In the genomic region with DNA sequence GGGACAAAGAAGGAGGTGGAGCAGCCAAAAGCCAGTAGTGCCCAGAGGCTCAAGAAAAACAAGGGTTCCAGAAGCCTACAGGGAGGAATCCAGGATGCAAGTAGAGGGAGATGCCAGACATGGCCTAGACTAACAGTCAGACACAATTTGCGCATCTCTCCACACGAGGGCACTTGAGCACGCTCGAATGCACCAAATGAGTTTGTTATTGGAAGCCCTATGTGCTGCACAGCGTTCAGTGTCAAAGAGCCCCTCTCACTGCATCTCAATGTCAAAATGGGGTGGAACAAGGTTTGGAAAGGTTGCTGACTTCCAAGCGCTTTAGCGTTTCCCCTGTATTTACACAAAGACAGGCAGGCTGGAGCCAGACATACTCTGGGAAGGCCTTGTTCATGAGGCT, we compare ENCODE assay signal across 9 mouse cellular contexts.
DNase-seq lines count a peak whose midpoint lies in the region; ATAC-seq and TF ChIP-seq lines count a peak whose summit lies in the region.
"Had no signal": no experiment of that assay in that cellular context is flagged by ENCODE, and none has a peak within 500 bp of the region (broad histone marks: within the 10 kb centered on the region; RNA-seq: fewer than 3 reads in every experiment).

No protein-coding gene starts in this region.

- no peaks in the 10 kb centered on the region for H3K9me3 ChIP-seq in lung, embryonic 14.5 days (ENCODE audit: low read depth, low read length)
- no peaks in the 10 kb centered on the region for H3K9me3 ChIP-seq in forebrain, embryonic 10.5 days
- no peaks in the 10 kb centered on the region for H3K9me3 ChIP-seq in neural tube, embryonic 11.5 days (ENCODE audit: control insufficient read depth, low read length)

- no peak overlapping the region for H3K4me3 ChIP-seq in lung, embryonic 14.5 days (ENCODE audit: low read depth, low read length)
- no peak overlapping the region for H3K4me3 ChIP-seq in forebrain, embryonic 10.5 days
- no peak overlapping the region for H3K4me3 ChIP-seq in neural tube, embryonic 11.5 days (ENCODE audit: low read depth, low read length)
- H3K4me3 ChIP-seq: myocyte had no signal

- no peak overlapping the region for H3K9ac ChIP-seq in lung, embryonic 14.5 days
- no peak overlapping the region for H3K9ac ChIP-seq in neural tube, embryonic 11.5 days (ENCODE audit: low read length)

- peak; percentile 48 for DNase-seq in lung, embryonic 14.5 days
- DNase-seq in lung, postnatal 10 days, result no peak
- DNase-seq in forebrain, embryonic 10.5 days (ENCODE audit: extremely low spot score, low spot score), result peak; percentile 35
- peak; percentile 70 to 80 for DNase-seq in layer of hippocampus, postnatal 10 days (ENCODE audit: low spot score in 2 of 2)
- DNase-seq in neural tube, embryonic 11.5 days (ENCODE audit: low spot score), result peak; percentile 60
- DNase-seq in c-Kit-positive CD71-positive TER-119-positive erythroid progenitor cells, embryonic 14.5 days (ENCODE audit: low spot score), result no peak
- no peak for DNase-seq in B cell, adult 2 months
- DNase-seq in thymus, postnatal 0 days (ENCODE audit: low spot score), result no peak

- no peak overlapping the region for H3K27ac ChIP-seq in lung, embryonic 14.5 days (ENCODE audit: low read depth)
- H3K27ac ChIP-seq in forebrain, embryonic 10.5 days, result no peak overlapping the region
- no peak overlapping the region for H3K27ac ChIP-seq in neural tube, embryonic 11.5 days (ENCODE audit: low read depth, low read length)

- H3K4me1 ChIP-seq in lung, embryonic 14.5 days (ENCODE audit: insufficient read depth), result no peaks in the 10 kb centered on the region
- peaks cover 31% of the 10 kb centered on the region for H3K4me1 ChIP-seq in forebrain, embryonic 10.5 days
- no peaks in the 10 kb centered on the region for H3K4me1 ChIP-seq in neural tube, embryonic 11.5 days (ENCODE audit: control insufficient read depth, insufficient read depth, low read length)

- no peak for ATAC-seq in lung, embryonic 14.5 days (ENCODE audit: insufficient read depth)
- peak; percentile 36; the same call in 1 of the 2 replicates for ATAC-seq in neural tube, embryonic 11.5 days (ENCODE audit: insufficient read depth, low FRiP score, low TSS enrichment)

- no peak overlapping the region for H3K4me2 ChIP-seq in lung, embryonic 14.5 days
- H3K4me2 ChIP-seq in neural tube, embryonic 11.5 days (ENCODE audit: low read depth), result no peak overlapping the region

- 16% methylated on average over 7 of the region's 7 CpGs for WGBS in lung, embryonic 14.5 days
- 29% methylated on average over 7 of the region's 7 CpGs for WGBS in forebrain, embryonic 10.5 days
- 25% methylated on average over 7 of the region's 7 CpGs for WGBS in neural tube, embryonic 11.5 days

- peak; percentile 49 for TF ChIP-seq CTCF in lung, embryonic 14.5 days (IDR thresholded peaks at IDR 0.05; ENCODE audit: low read depth)

- peaks cover 18% of the 10 kb centered on the region for H3K27me3 ChIP-seq in lung, embryonic 14.5 days (ENCODE audit: insufficient read depth, low read length)
- H3K27me3 ChIP-seq in forebrain, embryonic 10.5 days (ENCODE audit: poor library complexity, severe bottlenecking), result peaks cover 45% of the 10 kb centered on the region
- H3K27me3 ChIP-seq in neural tube, embryonic 11.5 days (ENCODE audit: control insufficient read depth, insufficient read depth, low read length), result peaks cover 5% of the 10 kb centered on the region

- H3K36me3 ChIP-seq in lung, embryonic 14.5 days (ENCODE audit: insufficient read depth), result no peaks in the 10 kb centered on the region
- H3K36me3 ChIP-seq in forebrain, embryonic 10.5 days (replicated peaks), result no peaks in the 10 kb centered on the region
- H3K36me3 ChIP-seq in neural tube, embryonic 11.5 days (ENCODE audit: control insufficient read depth, insufficient read depth, low read length), result no peaks in the 10 kb centered on the region

Comparison
In these comparisons a context has a peak if more than half of its experiments do, and no peak if none do; other contexts are left out.
1. DNase-seq: peak in lung, embryonic 14.5 days (single experiment), forebrain, embryonic 10.5 days (single experiment), layer of hippocampus, postnatal 10 days (2 of 2) and neural tube, embryonic 11.5 days (single experiment); none in lung, postnatal 10 days (single experiment), c-Kit-positive CD71-positive TER-119-positive erythroid progenitor cells, embryonic 14.5 days (single experiment), B cell, adult 2 months (0 of 2) and thymus, postnatal 0 days (single experiment).